Mouse (Mus musculus): Measurements from ENCODE around the gene Olfr1402.
A peak's percentile ranks its signal among the peaks of the same experiment; 100 is the strongest.

Gene Olfr1402

DNA sequence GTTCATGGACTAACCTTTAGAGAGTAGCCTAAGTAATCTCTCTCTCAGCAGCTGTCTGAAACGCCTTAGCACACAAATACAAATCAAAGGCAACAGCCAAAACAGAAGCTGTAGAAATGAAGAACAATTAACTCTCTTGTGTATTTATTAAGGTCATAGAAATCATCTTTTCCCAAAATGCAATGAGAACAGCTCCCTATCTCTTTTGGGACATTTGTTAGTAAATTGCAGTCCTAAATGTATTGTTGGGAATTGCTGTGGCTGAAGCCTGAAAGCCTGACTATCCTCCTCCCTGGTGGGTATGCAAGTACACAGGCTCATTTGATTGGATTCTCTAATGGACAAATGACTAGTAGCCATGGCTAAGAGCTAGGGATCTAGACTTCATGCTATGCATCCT is at the start of gene Olfr1402:
TSS of gene Olfr1402 (minus strand) at position 101 of the 400 bp plus-strand sequence.
- no peak for DNase-seq

- DNase-seq = no peak
These were observed 33.5 kb upstream of the Olfr1402 start for GRCm38 (mm10) chr3:97455286-97455685.

- DNase-seq = no peak
These were observed 16.8 kb upstream of the Olfr1402 start for GRCm38 (mm10) chr3:97438619-97439018.

GRCm38 (mm10) chr3:97394289-97394688 is 27.5 kb downstream of the Olfr1402 start:
- peak in 1 of 2 experiments; percentile 2 for DNase-seq

DNA sequence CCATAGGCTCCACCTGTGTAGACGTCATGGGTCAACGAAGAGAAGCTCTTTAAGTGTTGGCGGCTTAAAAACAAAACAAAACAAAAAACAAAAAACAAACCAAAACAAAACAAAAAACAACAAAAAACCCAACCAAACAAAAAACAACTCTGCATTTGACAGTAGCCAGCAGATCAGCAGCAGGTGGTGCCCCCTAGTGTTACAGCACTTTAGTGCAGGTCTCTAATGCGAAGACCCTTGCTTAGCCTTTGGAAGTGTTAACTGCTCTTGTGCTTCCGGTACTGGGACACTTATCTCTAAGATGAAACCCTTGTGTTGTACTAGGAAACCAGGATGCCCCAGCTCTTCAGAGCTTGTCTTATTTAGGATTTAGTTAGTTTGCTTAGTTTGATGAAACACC is 28.7 kb downstream of the Olfr1402 start:
- peak in 1 of 2 experiments; percentile 47 for DNase-seq

- DNase-seq = no peak
These were observed 51.4 kb downstream of the Olfr1402 start for GRCm38 (mm10) chr3:97370382-97370781.

- DNase-seq = peak; percentile 70 to 75
These were observed 58.3 kb downstream of the Olfr1402 start for GRCm38 (mm10) chr3:97363418-97364098.

GRCm38 (mm10) chr3:97358448-97358847 is 63.4 kb downstream of the Olfr1402 start:
- no peak for DNase-seq
